Mouse (Mus musculus) ES-Bruce4 (cell line): ENCODE measurements around the gene Tcf7.

Experiments used
- EP300 ChIP-seq: IDR thresholded peaks from 2 replicates; pipeline ENCODE4 v1.6.1; 2011; ENCODE audit warnings: low read depth, low read length; ENCODE audit not compliant: insufficient read depth
- POLR2A ChIP-seq: IDR thresholded peaks from one replicate; pipeline ENCODE4 v1.8.1; 2011; ENCODE audit warnings: low read length; ENCODE audit not compliant: insufficient read depth

- TF ChIP-seq EP300: no peak
- no peak for TF ChIP-seq POLR2A
Observed at GRCm38 (mm10) chr11:52271765-52272495, 10.9 kb downstream of the Tcf7 start.
